Mouse (Mus musculus): ENCODE results near the gene Max.
A peak's percentile ranks its signal among the peaks of the same experiment; 100 is the strongest.

The Max gene

DNA sequence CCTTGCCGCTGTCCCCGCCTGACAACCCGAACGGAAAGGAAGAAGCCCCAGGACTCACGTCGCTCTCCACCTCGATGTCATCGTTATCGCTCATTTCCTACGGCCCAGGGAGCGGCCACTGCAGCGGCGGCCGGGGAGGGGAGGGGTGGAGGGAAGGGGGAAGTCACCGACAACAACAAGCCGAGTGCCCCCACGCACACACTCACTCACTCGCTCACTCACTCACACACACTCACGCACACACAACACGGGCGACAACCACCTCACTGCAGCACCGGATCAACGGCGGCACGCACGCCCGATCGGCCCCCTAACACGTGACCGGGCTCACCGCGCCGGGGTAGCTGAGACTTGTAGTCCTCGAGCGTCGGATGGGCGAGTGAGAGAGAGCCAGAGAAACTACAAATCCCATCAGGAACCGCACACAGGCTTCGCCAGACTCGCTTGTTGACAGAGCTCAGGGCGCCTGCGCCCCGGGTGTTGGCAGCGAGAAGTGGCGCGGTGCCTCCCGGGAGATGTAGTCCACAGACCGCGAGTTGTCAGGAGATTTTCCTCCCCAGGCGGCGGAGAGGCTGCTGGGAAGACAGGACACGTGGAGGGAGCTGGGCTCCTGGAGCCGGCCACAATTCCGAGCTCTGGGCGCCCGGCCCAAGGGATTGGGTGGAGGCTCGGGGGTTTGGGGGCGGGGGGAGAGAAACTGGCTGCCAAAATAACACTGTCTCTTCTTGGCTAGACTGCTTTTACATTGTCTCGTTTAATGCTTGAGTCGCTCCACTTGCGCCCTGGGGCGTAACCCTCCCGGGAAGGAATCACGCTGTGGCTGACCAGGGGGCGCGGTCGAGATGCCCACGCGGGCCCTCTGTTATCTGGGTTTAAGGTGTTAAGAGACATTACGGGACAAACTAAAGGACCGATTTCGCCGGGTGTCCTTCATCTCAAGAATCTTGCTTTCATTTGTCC, at the start of gene Max:
Gene Max, minus strand, starts transcription at position 270 of the 960 bp plus-strand sequence.
- DNase-seq (ENCODE audit: low read depth, low spot score) = peak; percentile 99

DNA sequence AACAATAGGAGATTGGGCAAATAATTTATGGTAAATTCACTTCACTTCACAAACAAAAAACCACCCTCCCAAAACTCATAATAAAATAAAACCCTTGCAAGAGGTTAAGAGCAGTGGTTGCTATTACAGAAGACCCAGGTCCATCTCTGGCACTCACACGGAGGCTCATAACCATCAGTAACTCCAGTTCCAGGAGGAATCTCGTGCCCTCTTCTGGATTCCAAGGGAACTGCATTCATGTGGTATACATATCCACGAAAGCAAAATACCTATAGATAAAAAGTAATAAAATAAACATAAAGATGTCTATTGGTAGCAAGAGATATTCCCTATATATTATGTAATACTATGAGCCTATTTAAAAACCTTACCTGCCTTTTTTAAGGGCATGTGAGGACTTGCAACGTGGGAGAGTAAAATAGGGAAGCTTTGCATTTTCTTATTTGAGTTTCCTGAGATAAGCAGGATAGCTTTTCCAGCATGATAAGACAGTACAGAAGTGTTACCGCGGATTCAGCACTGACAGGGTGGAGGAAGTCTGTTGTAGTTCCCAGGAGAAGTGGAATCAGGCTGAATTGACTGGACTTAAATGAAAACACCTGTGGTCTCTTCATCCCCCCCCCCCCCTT, 49.2 kb upstream of the Max start:
- DNase-seq (ENCODE audit: low read depth, low spot score) = no peak

DNA sequence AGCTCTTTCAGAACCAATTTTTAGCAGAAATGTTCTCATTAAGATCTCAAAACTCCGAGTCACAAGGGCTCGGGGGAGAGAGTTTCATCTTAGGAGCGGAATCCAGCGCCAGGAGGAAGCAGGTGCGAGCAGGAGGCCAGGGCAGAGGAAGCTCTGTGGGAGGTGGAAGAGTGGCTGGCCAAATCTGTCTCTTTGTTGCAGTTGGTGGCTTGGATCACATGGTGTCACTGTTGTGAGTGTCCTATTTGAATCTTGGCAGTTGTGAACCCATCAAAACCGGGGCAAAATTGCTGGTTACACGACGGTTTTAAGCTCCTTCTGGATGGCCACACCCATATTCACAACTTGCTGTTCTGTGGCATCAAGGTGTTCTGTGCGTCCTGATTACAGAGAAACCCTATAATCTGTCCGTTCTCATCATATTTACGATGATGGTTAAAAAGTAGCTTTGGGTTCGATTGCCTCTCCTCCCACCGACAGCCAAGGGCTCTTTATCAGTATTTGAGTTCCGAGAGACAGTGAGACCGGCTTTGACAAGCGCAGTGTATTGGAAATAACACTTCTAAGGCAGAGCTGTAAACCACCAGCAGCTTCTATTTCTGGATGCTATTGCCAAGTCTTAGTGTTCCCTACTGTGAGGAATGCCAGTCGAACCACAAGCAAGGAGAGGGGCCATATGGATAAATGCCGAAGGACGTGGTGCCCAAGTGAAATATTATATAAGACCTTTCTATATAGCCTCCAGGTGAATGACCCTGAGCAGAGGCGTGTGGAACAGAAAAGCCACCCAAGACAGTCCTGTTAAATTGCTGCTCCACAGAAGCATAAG, 47.4 kb upstream of the Max start:
- DNase-seq (ENCODE audit: low read depth, low spot score) = no peak

DNA sequence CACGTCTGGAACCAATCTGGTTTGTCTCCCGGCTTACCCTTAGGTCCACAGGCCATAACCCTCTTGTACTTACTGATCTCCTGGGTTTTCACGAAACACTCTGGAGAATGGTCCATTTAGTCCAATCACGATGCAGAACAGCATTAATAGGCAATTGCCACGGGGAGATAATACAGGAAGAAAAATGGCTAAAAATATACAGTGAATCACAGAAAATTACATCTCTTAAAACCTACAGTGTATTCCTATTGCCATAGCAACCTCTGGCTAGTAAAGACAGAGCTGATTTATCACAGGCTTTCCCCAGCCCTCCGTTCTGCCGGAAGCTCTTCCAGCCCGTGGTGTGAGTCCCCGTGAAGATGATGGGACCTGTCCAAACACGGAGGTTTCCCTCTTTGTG, 42.9 kb upstream of the Max start:
- DNase-seq (ENCODE audit: low read depth, low spot score) = no peak

DNA sequence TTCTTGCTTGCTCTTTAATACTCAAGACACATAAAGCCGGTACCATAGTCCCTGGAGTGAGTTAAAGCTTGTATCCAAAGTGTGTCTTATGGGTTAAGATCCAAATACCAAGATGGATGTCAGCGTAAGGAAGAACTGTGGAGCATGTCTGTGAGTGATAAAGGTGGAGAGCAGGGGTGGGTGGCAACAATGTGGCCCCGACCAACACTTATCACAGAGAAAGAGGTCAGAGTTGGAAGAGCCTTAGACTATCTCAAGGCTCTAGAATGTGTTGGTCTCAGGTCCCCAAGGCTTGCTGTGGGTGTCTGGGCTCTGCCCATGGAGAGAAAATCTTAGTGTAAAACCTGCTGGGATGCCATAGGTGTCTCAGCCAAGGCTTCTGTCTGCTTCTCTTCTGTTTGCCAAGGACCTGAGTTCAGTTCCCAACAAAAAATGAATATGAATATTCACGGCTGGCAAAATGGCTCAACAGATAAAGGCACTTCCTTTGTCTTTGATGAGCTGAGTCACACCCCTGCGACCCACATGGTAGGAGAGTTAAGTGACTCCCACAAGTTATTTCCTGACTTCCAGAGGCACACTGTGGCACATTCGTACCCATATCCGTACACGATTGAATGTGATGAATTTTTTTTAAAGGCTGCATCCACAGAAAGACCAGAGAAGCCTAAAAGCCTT, 40.7 kb upstream of the Max start:
- DNase-seq (ENCODE audit: low read depth, low spot score) = no peak

DNA sequence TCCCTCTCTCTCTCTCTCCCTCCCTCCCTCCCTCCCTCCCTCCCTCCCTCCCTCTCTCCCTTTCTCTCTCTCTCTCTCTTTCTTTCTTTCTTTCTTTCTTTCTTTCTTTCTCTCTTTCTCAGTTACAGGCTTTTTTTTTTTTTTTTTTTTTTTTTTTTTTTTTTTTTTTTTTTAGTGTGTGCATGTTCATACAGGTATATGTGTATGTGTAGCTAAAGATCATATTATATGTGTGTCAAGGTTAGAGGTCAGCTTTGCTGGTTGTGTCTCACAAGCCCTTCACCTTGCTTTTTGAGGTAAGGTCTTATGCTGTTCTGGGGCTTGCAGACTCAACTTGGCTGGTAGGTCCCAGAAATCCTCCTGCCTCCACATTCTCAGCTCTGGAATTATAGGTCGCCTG, 39.3 kb upstream of the Max start:
- no peak for DNase-seq (ENCODE audit: low read depth, low spot score)

DNA sequence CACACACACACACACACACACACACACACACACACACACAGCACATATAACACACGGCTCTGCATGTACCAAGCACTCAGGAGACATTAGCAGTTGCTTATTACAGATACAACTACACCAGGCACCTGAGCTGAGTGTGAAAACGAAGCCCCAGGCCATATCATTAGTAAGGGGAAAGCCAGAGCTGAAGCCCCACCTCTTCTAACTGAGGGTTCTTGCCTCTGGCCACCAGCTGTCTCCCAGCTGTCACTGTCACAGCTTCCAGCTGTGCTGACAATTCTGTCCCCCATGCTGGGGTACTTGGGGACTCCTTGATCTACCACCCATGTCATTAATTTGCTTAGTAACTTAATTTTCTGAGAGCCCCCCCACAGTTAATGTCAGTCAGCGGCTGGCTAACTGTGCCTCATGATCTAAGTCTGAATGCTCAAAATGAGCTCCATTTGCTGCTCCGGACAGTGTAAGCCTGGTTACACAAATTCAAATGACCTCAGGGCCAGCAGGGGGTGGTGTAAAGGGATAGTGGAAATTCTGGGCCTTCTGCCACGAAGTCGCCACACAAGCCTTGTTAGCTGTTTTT, 38.8 kb upstream of the Max start:
- DNase-seq (ENCODE audit: low read depth, low spot score) = no peak

DNA sequence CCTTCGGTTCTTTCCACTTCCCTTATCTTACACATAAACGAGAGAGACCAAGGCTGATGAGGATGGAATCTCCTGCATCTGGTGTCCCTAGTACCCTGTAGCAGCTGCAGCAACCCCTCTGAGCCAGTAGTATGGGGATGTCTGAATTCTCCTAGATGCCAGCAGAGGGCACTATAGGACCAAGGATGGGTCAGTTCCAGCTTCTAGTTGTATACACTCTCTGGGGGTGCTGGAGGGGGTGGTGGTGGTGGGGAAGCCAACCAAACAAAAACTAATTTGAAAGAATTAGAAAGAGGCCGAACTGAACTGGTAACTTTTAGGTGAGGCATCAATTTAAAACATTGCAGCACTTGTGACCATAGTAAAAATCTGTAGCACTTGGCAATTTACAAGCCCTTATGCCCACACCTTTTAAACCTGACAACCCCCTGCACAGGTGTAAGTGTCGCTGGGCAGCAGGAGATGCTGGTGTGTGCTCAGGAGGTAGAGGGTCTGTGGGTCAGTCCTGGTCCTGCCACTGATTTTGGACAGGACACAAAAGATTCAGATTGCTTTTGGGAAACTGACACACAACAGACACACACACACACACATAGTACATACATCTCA, 38.2 kb upstream of the Max start:
- DNase-seq (ENCODE audit: low read depth, low spot score) = peak; percentile 61

DNA sequence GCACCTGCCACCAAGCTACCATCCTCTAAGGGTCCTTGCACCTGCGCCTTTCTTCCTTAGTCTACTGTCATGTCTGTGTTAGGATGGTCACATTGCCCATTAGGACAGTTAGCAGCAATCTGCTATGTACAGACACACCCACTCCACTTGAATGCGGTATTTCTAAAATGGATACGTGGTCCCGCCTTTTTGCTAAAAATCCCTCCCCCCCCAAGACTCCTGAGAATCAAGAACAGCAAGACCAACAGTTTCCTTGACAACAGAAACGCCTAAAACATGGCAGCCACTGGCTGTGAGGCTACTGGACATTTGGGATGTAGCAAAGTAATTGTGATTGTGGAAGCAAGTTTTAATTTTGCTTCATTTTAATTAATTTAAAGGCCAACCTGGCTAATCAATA, 32.8 kb upstream of the Max start:
- DNase-seq (ENCODE audit: low read depth, low spot score) = no peak

DNA sequence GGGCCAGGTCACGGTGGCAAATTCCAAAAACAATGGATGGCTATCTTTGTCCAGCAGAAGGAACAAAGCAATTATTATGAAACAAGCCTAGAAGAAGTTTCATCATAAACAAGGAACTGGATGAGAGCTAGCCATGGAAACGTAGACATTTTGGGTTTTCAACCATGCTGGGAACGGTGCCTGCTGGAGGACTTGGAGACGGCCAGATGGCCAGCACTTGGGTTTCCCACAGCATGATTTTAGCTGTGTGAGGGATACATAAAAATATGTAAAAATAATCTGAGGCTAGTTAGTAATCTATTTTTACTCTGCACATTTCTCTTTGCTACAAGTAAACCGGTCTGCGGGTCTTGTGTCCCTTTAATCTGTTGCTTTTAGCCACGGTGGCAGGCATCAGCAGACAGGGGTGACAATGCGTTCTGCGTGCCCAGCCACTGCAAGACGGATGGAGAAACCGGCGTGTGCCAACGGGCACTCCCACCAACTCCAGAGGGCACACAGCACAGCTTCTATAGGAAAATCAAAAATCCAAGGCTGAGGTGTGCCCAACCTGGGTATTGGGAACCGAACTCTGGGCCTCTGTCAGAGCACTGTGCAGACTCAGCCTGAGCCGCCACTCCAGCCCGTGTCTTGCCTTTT, 31.0 kb upstream of the Max start:
- peak; percentile 43 for DNase-seq (ENCODE audit: low read depth, low spot score)

DNA sequence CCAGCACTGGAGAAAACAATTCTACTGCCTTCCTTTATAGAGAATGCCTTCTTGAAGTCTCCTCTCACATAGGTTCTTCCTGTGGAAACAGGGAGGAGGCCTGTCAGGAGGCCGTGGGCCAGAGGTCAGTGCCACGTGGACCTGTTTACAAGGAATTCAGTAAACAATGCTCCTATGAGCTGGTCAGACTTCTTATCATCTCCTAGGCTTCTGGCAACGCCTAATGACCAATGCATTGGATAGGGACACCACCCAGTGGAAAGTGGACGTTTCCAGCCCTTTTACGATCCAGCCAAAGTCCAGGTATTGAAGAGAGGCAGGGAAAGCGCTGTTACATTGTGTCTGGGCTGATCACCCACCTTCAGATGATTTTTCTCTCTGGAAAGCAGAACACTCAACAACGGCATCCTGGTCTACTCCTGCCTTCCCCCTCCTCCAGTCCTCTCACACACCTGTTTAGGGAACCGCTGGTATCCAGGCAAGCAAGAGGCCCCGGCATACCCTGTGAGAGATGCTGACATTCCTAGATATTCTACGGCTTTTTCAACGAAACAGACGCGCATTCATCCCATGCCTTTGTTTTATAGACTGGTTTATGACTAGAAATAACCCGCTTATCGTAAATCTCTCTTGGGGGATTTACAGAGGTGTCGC, 20.9 kb upstream of the Max start:
- DNase-seq (ENCODE audit: low read depth, low spot score) = no peak

DNA sequence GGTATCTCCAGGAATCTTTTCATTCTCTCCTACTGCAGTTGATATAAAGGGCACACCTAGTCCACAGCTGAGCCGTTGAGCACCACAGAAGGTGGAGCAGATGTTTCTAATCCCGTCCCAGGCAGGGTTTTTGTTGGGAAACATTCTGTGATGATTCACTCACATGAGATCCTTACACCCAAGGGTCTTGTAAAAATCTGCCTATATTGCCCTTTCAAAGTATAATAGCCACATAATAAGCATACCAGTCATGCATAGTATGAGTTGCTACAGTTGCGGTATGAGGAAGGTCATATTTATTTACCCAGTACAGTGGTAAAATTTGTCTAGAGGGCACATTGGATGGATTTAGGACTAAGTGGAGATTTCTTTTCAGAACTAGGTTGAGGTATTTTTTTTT, 17.5 kb upstream of the Max start:
- DNase-seq (ENCODE audit: low read depth, low spot score) = no peak

DNA sequence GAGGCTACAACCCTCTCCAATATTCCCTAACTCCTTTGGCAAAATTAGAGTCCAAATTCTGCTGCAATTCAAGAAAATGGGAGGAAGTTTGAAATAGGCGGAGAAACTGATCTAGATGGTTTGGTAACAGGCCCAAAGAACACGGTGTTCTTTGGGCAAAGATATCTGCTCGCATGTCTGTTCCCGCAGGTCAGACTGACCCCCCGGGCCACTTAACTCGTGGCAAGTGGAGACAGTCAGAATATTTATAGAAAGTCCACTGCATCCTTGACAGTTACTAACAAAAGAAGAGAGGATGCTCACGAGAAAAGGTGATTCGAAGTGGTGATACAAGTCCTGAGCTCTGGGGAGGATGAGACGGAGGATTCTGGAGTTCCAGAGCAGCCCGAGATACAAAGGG, 10.7 kb upstream of the Max start:
- DNase-seq (ENCODE audit: low read depth, low spot score) = no peak

DNA sequence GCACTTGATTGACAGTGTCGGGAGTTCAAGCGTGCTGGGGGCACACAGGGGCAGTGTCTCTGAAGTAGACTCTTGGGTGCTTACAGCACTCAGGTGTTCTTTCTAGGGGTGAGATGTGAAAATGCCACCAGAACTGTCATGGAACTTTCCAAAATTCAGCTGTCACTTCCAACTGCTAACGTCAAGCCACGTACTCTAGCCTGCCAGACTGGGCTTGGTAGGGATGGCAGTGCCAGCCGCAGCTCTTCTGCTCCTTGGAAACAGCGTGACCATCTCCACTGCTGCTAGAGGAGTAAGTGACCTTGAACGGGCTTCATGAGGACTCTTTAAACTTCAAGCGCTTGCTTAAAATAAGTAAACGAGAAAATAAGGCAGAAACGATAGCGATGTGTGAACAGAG, 10.2 kb upstream of the Max start:
- no peak for DNase-seq (ENCODE audit: low read depth, low spot score)

DNA sequence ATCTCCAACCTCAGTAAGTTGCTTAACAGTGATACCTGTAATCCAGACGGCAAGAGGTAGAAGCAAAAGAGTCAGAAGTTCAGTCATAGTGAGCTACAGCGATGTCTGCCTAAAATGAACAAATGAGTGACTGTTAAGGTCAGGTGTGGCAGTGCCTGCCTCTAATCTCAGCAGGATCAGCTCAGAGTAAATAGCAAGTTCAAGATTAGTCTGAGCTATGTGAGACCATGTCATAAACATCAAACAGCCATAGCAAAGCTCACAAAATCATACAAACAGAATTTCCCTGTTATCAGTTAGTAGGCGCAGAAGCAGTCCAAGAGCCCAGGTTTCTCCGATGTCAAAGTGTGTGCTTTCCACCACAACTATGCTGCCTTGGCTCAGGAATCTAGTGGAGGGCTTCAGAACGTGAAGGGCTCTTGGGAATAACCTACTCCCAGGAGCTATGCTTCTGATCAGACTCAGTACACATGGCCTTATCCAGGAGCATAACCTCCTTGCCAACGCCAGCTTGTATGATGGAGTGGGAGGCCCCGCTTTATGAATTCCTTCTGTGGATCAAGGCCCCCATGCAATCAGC, 9.7 kb upstream of the Max start:
- no peak for DNase-seq (ENCODE audit: low read depth, low spot score)

DNA sequence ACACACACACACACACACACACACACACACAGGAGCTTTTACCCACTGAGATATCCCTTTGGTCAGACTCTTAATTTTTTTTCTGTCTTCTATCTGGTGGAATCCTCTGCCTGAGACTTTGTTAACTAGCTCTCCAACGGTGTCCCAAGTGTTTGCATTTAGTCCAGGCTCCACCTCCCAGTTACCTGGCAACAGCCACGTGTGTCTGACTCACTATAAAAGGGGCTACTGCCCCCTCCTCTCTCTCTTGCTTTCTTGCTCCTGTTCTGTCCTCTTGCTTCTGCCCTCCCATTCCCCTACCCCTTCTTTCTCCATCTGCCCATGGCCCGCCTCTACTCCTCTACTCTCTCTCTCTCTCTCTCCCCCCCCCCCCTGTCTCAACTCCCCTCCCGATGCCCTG, 3.9 kb upstream of the Max start:
- no peak for DNase-seq (ENCODE audit: low read depth, low spot score)

DNA sequence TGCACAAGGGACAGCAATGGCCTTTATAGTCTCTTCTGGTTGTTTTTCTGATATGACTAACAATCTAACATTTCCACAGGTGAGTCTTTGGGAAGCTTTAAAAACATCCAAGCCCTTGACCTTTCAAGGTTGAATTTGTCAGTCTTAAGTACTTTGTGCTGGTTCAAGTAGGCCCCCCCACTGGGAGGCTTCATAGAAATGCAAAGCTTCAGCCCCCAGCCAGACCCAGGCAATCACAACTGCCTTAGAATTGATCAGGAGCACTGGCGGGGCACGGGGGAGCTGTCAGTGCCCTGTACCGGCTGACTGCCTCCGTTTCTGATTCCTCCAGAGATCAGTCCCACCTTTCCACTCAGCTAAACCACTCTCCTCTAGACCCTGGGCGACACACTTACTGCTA, 3.1 kb upstream of the Max start:
- no peak for DNase-seq (ENCODE audit: low read depth, low spot score)

DNA sequence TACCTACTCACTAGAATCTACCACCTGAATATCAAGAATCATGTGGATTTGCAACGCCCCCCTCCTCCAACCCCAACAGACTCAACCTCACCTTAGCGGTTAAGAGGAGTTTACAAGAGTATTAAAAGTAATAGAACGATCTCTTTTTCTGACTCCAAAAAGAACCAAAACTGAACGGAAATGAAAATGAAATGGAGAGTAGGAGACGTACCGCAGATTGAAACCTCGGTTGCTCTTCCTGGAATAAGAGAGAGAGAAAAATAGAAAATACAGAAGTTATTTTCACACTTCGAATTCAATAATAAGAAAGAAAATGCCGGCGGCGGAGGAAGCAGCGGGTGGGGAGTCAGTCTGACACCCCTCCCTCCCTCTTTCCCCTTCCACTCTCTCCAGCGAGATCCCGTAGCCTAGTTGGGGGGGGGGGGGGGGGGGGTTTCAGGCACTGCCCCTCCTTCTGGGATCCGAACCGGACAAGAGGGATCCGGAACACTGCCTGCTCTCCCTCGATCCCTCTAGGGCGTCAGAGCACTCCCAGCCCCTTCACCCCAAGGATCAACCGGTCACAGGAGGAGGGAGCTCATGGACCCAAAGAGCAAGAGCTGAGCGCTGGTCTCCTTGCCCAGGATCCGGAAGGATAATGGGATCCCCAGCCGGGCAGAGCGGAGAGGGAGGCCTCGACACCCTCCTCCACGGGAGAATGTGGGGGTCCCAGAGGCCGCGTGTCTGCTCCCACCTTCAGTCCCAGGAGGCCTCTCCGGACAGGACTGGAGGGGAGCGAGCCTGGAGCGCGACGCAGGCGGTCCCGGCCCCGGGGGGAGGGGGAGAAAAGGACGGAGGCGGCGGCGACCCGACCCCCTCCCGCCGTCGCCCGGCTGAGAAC, 709 bp downstream of the Max start:
- no peak for DNase-seq (ENCODE audit: low read depth, low spot score)

DNA sequence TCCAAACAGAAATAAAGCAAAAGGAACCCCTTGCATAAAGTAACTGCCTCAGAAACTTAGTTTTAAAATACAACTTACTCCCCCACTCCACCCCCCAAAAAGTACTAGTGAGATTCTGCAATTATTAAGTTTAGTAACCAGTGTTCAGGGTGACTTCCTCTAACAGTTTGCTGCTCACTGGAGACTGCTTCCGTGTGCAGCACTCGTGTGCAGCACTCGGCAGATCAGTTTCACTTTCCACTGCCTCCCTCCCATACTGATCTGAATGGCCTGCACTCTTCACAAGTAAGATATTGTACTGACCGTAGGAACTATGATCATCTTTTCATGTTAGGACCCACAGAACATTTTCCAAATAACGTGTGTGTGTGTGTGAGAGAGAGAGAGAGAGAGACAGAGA, 4.3 kb downstream of the Max start:
- DNase-seq (ENCODE audit: low read depth, low spot score) = no peak

Data from brain, embryonic 18.5 days (tissue).